Mouse (Mus musculus) neutrophil, adult 5-6 weeks (primary cell): Measurements from ENCODE around the gene Myo1h. TPM values are rescaled to one million over a fixed set of nuclear protein-coding genes. Genes with fewer than 3 reads are reported as not detected.

Source experiments
- total RNA-seq: library from RNA; stranded (forward); fragments of 200-1000 nt; gene quantifications from 2 replicates; pipeline ENCODE4 v1.2.3, GENCODE M21; 2017

The Myo1h gene
- total RNA-seq, 1 experiment from 2014 or later: 1.6 TPM

Other genes starting within 250 kb of the Myo1h start
- gene Usp30, start 223.7 kb upstream of the Myo1h start, total RNA-seq: 8.5 and 10.6 TPM in 2 replicates
- gene Svop, start 197.6 kb upstream of the Myo1h start, total RNA-seq: not detected in 2 replicates
- gene Alkbh2, start 160.9 kb upstream of the Myo1h start, total RNA-seq: 3.8 and 7.7 TPM in 2 replicates
- gene Ung, start 158.8 kb upstream of the Myo1h start, total RNA-seq: 5.5 and 5.6 TPM in 2 replicates
- gene Acacb, start 142.6 kb upstream of the Myo1h start, total RNA-seq: 0.86 TPM in 1 of 2 replicates, not detected in the other
- not detected in 2 replicates for gene Foxn4, start 15.4 kb upstream of the Myo1h start, total RNA-seq
- 79.2 and 88.8 TPM in 2 replicates for gene Kctd10, start 91.3 kb downstream of the Myo1h start, total RNA-seq
- gene Ube3b, start 91.4 kb downstream of the Myo1h start, total RNA-seq: 31.7 and 32.2 TPM in 2 replicates
- gene Mmab, start 154.9 kb downstream of the Myo1h start, total RNA-seq: 5.4 and 6.3 TPM in 2 replicates
- gene Mvk, start 155.1 kb downstream of the Myo1h start, total RNA-seq: 2.0 and 2.7 TPM in 2 replicates